Mouse (Mus musculus): ENCODE results near the gene Hepacam2.

DNA sequence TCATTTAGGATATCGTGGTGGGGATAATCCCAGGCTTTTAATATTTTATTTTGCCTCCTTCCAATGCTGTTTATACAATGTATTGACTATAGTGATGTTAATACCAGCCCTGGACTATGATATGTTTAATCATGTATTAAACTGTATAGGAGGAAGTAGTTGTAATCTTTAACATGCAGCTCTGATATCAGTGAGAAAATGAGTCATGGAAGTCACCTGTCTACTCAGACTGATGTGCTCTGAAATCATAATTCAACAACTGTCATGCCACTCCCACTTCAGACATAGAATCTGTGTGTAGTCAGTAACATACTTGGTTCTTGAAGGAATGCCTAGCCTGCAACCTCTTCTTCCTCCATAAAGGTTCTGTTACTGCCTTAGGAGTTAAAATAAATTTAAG, 29.5 kb downstream of the Hepacam2 start:
- TF ChIP-seq POLR2A (IDR thresholded peaks at IDR 0.05; ENCODE audit: low read depth, low read length) (no peak), CTCF (IDR thresholded peaks at IDR 0.05; ENCODE audit: borderline replicate concordance, insufficient read depth, low read length) (no peak)

Data from embryonic fibroblast, embryonic 13.5 days (primary cell).